Mouse (Mus musculus) small intestine, adult 2 months (tissue): ENCODE results near the gene Irf2.

Source experiments
- CTCF ChIP-seq: fragments of 200-500 bp; IDR thresholded peaks from 2 replicates; pipeline ENCODE4 v1.5.1; 2012; ENCODE audit warnings: low read depth, mild to moderate bottlenecking, control low read depth, inconsistent platforms, low read length, moderate library complexity, mixed read lengths; ENCODE audit not compliant: insufficient replicate concordance, insufficient read length; ENCODE audit errors: extremely low read depth
- POLR2A ChIP-seq: fragments of 200-500 bp; IDR thresholded peaks from 2 replicates; pipeline ENCODE4 v1.6.1; 2012; ENCODE audit warnings: low read depth, mild to moderate bottlenecking, control low read depth, inconsistent platforms, low read length, moderate library complexity

DNA sequence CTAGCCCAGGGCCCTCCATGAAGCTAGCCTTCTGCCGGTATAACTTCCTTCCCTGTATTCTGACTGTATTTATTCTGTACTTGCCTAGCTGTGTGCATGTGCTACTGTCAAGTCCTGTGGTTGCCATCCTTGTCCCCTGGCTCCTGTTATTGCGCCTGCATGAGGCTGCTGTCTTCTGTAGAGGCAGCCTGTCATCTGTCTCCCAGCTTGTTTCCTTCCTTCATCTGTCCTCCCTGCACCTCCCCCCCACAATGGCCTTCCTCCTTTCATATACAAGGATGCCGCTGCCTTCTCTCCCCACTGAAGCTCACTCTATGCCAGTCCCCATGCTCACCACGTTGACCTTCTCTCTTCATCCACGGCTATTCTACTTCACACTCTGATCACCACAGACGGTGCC lies 33.3 kb downstream of the Irf2 start:
- TF ChIP-seq CTCF (no peak), POLR2A (no peak)
